Mouse (Mus musculus) left cerebral cortex, adult 8-10 months (tissue): Measurements from ENCODE around the gene Slc44a3. TPM values are rescaled to one million over a fixed set of nuclear protein-coding genes. Genes with fewer than 3 reads are reported as not detected.
A peak's percentile ranks its signal among the peaks of the same experiment; 100 is the strongest.
"Not testable (repeated sequence)": the region's sequence is repeated elsewhere in the genome, so short reads cannot be mapped to it uniquely, and the experiment has no call there.

Experiments used
- DNase-seq, 2 experiments: peaks; one replicate each; pipeline ENCODE4 v3.0.0; 2022; ENCODE audit warnings: low spot score in 2 of 2
- total RNA-seq, 4 experiments: library from RNA; stranded (reverse); gene quantifications; 2 replicates each; pipeline ENCODE4 v1.2.4; 2022

Slc44a3 gene
- total RNA-seq, 4 experiments from 2014 or later, result 0.19 to 0.41 TPM; not detected in 2

DNA sequence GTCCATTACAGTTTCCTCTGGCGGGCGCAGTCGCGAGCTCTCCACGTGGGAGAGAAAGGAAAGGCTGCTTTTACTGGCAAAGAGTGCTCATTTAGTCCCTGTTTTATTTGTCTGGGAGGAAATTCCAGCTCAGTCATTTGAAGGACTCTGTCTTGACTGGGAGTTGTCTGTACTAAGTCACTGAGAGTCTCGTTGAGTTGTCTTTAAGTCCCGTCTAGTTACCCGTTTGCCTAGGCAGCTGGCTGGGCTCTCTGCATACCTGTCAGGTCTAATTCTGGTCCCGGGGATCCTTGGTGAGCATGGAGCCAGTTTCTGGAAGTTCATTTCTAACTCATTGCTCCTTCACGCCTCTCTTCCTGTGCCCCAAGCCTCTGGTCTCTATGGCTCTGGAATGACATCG lies 20.5 kb upstream of the Slc44a3 start:
- DNase-seq, result no peak

DNA sequence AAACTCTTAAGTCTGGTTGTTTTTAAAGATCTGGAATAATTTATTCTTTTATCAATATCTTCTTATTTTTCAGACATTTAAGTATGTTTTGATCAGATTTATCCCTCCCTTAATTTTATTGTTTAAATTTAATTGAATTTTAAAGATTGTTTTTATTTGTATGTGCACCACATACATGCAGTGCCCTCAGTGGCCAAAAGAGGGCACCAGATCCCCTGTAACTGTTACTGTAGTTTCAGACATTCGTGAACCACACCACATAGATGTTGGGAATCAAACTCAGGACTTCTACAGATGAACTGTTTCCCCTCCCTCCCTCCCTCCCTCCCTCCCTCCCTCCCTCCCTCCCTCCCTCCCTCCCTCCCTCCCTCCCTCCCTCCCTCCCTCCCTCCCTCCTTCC lies 18.2 kb upstream of the Slc44a3 start:
- DNase-seq, result no peak

DNA sequence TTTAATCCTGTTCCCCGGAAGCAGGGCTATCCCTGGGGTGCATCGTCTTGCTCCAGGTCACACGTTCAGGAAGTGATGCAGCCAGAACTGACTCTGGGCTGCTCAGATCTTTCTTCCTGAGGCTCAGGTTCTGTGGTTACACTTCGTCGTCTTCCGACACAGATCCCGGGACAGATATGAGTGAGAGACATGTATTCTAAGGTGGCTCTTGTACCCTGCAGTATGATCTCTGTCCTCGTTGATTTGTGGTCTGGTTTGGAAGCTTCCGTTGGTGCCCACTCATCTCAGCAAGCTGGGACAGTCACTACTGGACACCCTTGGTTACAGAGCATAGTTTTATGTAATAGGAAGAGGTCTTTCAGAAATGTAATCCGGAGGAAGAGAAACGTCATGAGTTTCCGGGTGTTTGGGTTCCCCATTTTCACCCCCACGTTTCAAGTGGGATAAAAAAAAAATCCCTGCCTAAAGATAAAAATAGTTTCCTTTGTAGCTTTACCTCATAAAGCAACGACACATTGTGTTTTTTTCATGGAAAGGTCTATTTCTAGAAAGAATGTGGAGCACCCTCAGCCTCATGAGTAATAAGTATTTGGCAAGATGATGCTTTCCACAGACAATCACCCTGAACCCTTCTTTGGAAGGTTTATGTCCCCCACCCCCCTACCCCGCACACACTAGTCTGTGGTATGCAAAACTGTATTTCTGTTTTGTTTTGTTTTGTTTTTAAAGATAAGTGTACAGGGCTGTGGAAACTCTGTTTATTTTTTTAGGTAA lies 15.8 kb upstream of the Slc44a3 start:
- no peak for DNase-seq

DNA sequence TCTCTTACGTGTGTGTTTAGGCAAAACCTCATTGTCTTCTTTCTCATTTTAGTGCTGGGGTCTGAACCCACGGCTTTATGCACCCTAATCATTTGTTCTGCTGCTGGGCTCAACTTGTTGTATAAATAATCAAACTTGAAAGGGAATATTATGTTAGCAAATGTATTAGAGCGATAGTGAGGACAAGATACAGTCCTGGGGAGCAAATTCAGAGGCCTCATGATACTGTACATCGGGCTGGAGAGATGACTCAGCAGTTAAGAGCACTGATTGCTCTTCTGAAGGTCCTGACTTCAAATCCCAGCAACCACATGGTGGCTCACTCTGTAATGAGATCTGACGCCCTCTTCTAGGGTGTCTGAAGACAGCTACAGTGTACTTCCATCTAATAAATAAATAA lies 8.4 kb upstream of the Slc44a3 start:
- DNase-seq, result no peak

DNA sequence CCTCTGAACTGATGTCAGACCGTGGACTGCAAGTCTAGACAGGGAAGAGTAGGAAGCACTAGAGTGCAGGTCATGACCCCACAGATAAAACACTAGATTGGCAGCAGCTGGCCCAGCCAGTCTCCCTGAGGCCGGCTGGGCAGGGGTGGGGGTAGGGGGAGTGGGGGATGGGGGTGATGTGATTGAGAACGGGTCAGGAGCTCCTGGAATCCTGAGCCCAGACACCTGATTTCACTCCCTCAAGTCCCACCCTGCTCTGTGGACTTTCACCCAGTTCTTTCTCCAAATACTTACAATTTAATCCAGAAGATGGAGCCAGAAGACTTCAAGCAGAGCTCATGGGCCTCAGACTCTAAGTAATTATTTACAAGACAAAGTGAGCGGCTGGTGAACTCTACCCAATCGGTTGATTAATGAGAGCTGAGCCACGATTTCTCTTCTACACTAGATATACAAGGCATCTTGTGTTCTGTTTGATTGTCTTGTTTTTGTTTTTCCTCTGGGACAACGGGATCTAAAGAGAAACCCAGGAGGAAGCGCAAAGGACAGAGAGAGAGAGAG lies 7.7 kb upstream of the Slc44a3 start:
- no peak for DNase-seq

DNA sequence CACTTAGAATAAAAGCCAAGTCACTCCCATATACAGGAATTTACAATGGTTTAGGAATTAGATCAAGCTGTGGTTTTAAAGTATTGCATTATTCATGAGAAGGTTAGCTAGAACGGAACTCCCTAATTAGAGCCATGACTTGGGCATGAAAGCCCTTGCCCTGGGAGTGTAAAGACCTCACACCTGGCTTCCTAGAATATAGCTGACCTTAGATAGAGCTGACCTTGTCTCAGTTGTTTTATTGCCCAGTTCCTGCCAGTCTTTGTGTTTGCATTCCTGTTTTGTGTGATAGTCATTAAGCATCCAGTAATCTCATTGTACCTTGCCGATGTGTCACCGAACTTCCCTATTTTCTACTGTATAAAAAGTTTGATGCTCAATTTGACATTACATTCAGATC lies 6.6 kb upstream of the Slc44a3 start:
- not testable (repeated sequence) for DNase-seq

DNA sequence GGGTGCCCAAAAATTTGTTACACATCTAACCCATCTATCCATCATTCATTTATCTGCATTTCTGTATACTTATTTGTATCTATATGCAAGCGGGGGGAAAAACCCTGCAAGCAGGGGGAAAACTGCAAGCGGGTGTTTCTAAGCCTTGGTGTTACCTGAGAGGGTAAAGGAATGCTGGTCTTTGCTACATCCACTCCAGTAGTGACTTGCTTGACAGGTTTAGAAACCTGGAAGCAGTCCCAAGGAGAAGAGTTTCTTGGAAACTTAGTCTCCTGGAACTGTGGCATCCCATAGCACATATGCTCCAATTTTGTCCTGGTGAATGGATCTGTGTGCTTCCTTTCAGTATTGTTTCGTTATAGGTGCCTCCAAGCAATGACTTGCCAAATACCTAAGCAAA lies 5.8 kb upstream of the Slc44a3 start:
- no peak for DNase-seq

DNA sequence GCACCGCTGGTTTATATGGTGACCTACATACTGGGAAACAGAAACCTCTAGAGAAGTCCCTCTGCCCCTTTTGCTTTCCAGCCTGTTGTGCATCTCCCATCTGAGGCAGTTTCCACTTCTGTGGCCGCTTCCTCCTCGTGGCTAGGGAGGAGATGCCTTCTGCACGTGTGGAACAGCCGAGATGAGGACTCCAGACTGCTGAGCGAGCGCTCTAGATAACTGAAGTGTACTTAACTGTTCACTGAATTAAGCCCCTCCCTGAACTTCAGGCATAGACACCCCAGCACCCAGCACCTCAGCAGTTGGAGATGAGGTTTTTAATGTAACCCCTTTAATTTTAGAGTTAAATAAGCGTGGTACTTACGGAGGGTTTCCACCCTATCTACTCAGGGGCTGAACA lies 4.6 kb upstream of the Slc44a3 start:
- no peak for DNase-seq

DNA sequence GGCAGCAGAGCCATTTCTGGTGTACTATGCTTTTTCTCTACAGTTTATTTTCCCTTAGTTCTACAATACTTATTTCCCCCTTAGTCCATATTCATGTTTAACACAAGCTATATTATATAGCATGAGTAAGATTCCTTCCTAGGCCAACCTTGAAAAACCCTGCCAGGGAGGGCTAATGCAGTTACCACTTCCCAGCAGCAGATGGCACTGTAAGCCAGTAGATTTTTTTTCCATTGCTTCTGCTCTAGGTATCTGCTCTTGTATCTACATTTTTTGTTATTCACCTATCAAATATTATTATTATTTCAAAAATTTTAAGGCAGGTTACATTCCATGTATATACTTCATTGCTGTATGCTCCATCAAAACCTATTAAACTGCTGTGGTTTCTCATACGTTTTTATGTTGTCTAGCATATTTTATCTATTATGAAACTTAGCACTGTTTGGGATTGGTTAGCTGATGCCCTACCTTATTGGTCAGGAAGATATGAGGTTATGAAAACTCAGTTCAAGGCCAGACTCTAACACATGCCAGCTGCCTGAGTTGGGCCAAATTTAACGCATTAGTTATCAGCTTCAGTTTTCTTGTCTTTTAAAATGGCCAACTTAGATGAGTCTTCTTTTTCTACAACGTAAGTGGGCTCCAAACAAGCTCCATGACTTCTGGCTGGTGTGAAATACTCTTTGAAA lies 3.8 kb upstream of the Slc44a3 start:
- peak in 1 of 2 experiments; percentile 30 for DNase-seq

DNA sequence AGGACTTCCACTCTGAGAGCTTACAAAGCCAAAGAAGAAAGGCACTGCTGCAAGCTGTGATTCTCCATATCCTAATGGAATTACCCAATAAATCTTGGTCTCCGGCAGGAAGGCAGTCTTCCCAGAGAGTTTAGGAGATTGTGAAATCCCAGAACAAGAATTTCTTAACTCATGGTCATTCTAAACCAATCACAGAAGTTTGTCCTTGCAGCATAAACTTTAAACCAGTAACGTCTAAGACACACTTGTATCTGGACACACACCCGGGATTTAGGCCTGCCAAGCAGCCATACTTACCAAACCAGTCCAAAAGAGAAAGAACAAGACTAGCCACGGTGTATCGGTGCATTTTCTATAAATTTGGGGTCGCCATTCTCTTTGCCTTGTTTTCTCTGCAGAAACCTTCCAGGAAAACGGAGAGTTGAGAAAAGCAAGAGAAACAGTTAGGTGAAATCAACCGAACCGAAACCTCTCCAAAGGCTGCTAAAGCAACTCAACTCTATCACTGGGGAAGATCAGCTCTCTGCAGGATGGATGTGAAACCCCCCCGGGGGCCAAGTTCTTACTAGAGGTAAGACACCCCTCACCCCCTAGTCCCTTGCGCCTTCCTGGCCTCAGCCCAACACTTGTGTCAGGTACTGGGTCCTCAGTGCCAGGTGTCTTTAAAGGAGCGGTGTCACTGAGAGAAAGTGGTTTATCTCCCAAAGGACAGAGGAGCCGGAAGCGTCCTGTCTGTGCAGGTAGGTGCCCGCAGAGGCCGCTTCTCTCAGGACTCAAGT lies 645 bp downstream of the Slc44a3 start:
- DNase-seq, result no peak

DNA sequence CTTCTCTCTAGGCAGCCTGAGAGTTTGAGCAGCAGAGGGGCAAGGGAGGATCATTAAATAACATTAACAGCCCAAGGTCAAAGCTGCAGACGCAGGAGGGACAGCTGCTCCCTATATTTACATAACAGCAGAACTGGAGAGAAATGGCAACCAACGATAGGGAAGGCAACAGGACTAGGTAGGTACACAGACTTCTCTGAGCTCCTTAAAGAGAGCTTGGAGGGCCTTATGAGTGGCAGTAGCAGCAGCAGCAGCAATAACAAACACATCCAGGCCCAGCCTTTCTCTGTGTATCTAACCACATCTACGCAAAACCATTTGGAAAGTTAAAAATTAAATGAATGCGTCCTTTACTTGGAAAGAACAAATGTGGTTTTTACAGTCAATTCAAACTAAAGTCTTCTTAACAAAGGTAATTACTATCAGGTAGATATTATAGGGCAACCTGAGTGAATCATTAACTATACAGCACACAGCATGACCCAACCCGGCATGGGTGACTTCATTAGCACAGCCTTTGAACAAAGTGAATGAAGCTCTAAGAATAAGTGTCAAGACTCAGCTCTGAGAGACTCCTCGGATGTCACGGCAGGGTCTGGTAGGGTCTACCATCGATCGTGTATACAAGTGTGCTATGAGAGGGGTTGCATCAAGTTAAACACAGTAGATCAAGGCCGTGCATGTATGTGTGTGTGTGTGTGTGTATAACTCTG lies 1.5 kb downstream of the Slc44a3 start:
- DNase-seq, result no peak

DNA sequence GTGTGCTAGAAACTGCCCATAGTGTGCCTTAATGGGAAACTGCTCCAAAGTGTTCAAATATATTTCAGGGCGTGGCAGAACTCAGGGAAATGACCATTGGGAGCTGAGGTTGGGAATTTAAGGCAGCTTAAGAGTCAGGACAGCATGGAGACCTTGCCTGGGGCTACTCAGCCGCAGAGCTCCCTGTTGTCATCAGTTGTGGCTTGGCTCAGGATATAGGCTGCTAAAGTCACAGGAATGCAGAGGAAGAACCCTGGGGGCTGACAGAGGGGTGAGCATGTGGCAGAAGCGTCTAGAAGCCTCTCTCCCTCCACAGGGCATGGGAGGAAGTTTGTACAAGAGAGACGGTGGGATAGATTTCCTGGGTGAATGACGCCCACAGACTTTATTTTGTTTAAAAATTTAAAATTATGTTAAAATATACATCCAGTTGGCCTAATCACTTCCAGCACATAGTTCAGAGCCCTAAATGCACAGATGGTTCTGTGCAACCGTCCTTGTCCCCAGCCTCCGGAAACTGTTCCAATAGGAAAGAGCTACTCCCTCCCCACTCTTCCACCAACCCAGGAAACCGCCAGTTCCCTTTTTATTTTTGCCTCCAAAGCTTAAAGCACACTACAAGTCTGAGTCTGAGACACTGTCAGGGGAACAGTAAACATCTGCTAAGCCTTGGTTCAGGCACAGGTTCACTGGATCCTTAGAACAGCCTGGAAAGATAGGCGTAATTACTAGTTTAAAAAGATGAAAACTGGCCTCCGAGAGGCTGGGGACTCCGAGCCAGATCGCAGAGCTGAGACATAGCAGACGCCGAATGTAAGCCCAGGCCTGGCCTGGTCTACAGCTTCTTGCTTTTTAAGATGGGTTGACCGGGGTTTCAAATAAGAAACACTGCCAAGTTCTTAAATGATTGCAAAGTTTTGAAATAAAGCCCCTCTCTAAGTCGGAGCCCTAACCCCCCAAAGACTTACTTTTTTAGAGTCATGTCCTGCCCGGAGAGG lies 5.8 kb downstream of the Slc44a3 start:
- no peak for DNase-seq

DNA sequence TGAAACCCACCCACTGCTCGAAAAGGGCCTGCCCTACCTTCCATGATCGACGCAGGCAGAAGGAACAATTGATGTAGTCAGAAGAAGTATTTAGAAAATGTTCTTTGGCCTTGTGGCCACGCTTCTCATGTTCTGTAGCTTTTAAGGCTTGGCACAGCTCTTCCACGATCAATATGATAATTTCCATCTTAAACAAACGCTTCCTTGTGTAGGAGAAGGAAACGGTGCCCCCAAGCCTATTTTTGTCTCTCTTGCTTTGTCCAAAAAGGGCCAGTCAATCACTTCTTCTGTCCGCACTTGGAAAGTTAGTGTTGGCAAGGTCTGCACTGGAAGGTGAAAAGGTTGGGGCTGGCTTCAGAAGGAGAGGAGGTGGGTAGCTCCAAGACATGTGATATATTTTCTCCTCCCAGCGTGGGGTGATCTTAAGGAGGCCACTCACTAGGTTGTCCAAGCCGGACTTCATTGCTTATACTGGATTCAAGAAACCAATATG lies 10.5 kb downstream of the Slc44a3 start:
- DNase-seq, result no peak

DNA sequence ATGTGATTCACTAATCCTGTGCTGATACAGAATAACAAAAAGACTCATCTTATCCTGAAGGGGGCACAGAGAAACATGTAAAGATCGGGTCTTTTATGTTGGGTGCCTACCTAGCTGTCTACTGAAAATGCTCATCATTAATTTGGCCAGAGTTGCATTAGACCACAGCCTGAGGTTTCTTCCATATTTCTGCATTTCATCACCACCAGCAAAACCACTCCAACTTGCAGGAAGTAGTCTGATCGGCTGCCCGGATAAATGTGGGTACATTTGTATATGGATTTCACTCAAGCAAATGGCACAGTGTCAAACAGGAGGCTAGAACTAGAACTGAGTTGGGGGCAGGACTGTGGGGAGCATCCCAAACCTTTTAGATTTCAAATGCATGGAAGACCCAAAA lies 11.1 kb downstream of the Slc44a3 start:
- no peak for DNase-seq

DNA sequence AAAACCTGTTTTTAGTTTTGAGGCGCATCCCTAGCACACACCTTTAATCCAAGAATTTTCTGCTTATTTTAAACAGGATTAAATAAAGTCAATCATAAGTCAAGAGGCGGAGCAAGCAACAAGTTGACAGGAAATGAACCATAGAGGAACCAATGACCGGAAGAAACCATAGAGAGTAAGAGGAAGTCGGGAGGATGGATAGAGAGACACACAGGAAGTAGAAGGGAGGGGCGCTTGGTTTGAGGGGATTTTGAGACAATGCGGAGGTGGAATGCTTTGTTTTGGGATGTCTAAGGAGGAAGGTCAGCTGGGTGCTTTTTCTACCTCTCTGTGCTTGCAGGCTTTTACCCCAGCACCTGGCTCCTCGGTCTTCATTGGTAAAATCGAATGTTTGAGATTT lies 15.2 kb downstream of the Slc44a3 start:
- DNase-seq, result no peak

DNA sequence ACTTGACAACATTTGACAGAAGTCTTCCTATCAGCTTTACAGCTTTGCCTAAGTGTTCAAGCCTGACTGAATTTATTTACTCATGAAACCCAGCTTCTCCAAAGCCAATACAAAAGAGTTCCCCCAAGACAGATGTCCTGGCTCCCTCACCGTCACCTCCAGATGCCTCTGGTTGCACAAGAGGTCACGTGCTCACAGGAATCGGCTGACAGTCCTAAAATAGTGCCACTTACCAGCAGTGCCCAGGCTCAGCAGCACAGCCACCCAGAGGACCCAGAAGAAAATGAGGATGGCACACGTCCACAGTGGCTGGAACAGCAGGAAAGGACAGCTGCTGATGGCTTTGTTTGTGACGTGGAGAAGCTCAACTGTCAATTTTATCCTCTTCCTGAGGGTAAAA lies 23.1 kb downstream of the Slc44a3 start:
- no peak for DNase-seq

DNA sequence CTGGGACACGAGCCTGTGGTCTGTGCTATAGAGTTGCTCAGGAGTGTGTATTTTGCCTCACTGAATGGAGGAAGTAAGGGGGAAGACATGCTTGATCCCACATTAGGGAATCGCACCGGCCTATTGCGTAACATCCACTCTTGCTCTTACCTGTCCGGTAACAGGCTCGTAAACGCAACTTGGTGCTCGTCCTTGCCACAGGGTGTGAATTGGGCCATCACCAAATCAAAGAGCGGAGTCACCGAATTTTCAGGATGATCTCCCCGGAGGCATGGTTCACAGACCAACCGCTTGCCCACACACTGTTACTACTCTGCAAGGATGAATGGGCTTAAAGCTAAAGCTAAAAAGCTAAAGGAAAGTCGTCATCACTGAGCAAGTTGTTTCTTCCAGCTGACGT lies 24.5 kb downstream of the Slc44a3 start:
- no peak for DNase-seq

DNA sequence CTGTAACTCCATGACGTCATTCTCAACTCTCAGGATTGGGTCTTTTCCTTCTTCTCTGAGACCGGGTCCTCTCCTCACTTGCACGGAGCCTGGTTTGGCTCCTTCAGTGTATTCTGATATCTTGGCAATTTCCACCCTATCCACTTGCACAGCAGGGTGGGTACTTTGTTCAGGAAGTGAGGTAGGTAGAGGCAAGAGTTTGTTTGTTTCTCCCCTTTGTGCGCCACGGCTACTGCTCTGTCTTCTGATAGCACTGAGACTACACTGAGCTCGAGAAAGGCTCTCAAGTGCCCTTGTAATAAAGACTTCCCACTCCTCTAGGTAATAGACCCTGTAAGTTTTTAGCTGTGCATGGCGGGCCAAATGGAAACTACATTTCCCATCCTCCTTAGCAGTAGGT lies 25.4 kb downstream of the Slc44a3 start:
- DNase-seq, result no peak

DNA sequence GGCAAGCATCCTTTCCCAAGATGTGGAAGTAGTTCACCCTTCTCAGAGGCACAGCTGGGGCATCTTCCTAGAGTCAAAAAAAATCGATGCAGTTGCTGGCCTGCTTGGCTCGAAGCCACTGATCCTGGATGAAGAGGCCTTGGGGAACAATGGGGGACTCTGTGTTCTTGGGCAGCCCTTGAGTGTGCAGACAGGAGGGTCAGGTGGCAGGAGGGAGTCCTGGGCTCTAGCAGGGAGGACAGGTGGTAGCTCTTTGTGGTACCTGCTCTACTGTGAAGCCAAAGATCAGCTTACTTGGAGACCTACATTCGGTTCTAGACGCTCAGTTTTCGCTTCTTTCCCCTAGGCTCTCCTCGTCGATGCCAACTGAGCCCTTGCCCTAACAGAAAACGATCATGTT lies 26.0 kb downstream of the Slc44a3 start:
- no peak for DNase-seq

DNA sequence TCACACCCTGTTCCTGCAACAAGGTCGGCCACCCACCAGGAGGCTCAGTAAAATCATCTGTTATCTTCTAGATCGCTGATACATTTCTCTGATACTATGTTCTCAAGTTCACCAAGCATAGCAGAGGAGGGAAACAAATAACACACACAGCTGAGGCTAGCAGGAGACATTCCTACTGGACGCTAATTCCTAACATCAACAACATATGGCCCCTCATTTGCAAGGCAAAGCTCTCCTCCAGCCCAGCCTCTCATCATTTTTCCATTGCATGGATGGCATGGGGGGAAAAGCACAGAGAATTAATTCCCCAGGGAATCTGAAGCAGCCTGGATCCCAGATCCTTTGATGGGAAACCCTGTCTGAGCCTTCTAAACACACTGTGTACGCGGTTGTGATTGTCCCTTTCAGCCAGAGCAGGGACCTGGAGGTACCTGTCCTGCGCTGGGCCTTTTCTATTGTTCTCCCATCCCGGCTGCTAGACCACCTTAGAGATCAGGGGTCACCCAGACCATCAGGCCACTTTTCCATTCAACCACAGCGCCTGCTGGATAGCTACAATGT lies 27.2 kb downstream of the Slc44a3 start:
- no peak for DNase-seq
